20 mouse cellular contexts compared by ENCODE assay signal in the genomic region with DNA sequence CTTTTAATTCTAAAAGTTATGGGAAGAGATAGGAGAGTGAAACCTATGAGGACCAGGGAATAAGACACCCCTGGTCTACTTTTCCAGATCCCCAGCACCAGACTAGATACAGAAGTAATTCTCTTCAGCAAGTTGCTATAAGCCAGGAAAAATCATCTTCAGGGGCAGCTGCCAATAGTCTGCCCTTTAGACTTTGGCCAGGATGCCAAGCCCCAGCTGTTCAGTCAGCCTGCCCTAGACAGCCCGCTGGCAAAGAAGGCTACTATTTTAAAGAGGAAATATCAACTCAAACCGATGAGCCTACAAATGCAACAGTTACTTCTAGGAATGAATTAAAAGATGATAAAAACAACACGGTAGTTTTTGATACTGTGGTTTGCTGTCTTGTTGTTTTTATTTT.
A peak's percentile ranks its signal among the peaks of the same experiment; 100 is the strongest.
DNase-seq lines count a peak whose midpoint lies in the region; ATAC-seq and TF ChIP-seq lines count a peak whose summit lies in the region.
"Had no signal": no experiment of that assay in that cellular context is flagged by ENCODE, and none has a peak within 500 bp of the region (broad histone marks: within the 10 kb centered on the region; RNA-seq: fewer than 3 reads in every experiment).

No protein-coding gene starts in this region.

- H3K4me1 ChIP-seq in hindbrain, embryonic 16.5 days (ENCODE audit: control insufficient read depth, insufficient read depth, low read depth, low read length), result no peaks in the 10 kb centered on the region
- H3K4me1 ChIP-seq in hindbrain, embryonic 14.5 days (replicated peaks; ENCODE audit: control insufficient read depth, insufficient read depth, low read length), result no peaks in the 10 kb centered on the region
- H3K4me1 ChIP-seq in liver, adult 2 months (ENCODE audit: control insufficient read depth, insufficient read depth, low read length), result no peaks in the 10 kb centered on the region
- H3K4me1 ChIP-seq in liver, embryonic 12.5 days, result no peaks in the 10 kb centered on the region
- H3K4me1 ChIP-seq in midbrain, embryonic 14.5 days (ENCODE audit: control insufficient read depth, insufficient read depth, low read length), result no peaks in the 10 kb centered on the region
- H3K4me1 ChIP-seq: heart, embryonic 10.5 days; hindbrain, embryonic 12.5 days; limb, embryonic 10.5 days; megakaryocyte, embryonic 14.5 days; midbrain, embryonic 15.5 days had no signal

- TF ChIP-seq CTCF in liver, adult 2 months (IDR thresholded peaks at IDR 0.05; ENCODE audit: low read depth, low read length), result no peak

- H3K4me2 ChIP-seq in hindbrain, embryonic 16.5 days (ENCODE audit: low read length), result no peak overlapping the region
- H3K4me2 ChIP-seq in hindbrain, embryonic 14.5 days (replicated peaks), result no peak overlapping the region
- H3K4me2 ChIP-seq in liver, embryonic 12.5 days, result no peak overlapping the region
- no peak overlapping the region for H3K4me2 ChIP-seq in midbrain, embryonic 14.5 days (ENCODE audit: low read length)
- H3K4me2 ChIP-seq: hindbrain, embryonic 12.5 days; liver, embryonic 11.5 days; midbrain, embryonic 15.5 days had no signal

- H3K27ac ChIP-seq in hindbrain, embryonic 16.5 days (ENCODE audit: low read depth, low read length), result no peak overlapping the region
- H3K27ac ChIP-seq in hindbrain, embryonic 14.5 days, result no peak overlapping the region
- H3K27ac ChIP-seq in liver, adult 2 months (replicated peaks; ENCODE audit: insufficient read depth, low read depth, low read length), result no peak overlapping the region
- no peak overlapping the region for H3K27ac ChIP-seq in liver, embryonic 12.5 days
- H3K27ac ChIP-seq in midbrain, embryonic 14.5 days (replicated peaks; ENCODE audit: low read depth, low read length), result no peak overlapping the region
- H3K27ac ChIP-seq: heart, embryonic 10.5 days; hindbrain, embryonic 12.5 days; limb, embryonic 10.5 days; midbrain, embryonic 15.5 days had no signal

- peak; percentile 74; the same call in 1 of the 2 replicates for ATAC-seq in hindbrain, embryonic 16.5 days
- no peak for ATAC-seq in hindbrain, embryonic 14.5 days (ENCODE audit: low FRiP score)
- ATAC-seq in liver, embryonic 12.5 days, result no peak
- no peak for ATAC-seq in midbrain, embryonic 14.5 days (ENCODE audit: low FRiP score, low TSS enrichment)
- ATAC-seq: CD4-positive, CD25-positive, alpha-beta regulatory T cell, adult 4 months; intestine, embryonic 16.5 days; midbrain, embryonic 15.5 days; Patski had no signal

- peak; percentile 82 to 89 for DNase-seq in cerebellum, postnatal 10 days
- DNase-seq in cerebellum, adult 9-10 months, result no peak
- DNase-seq in hindbrain, embryonic 14.5 days (ENCODE audit: low spot score), result no peak
- DNase-seq in liver, adult 2 months (ENCODE audit: extremely low read depth, low read depth, low spot score), result peak; percentile 38
- peak; percentile 5 for DNase-seq in skeletal muscle tissue, adult 2 months (ENCODE audit: low read depth, low spot score)
- no peak for DNase-seq in midbrain, embryonic 14.5 days
- DNase-seq: adrenal gland, postnatal 10 days; cerebellum, adult 9-11 months; lung, adult 2 months had no signal

- H3K36me3 ChIP-seq in hindbrain, embryonic 16.5 days (ENCODE audit: control insufficient read depth, insufficient read depth, low read length), result no peaks in the 10 kb centered on the region
- H3K36me3 ChIP-seq in hindbrain, embryonic 14.5 days (replicated peaks; ENCODE audit: control insufficient read depth, insufficient read depth), result no peaks in the 10 kb centered on the region
- no peaks in the 10 kb centered on the region for H3K36me3 ChIP-seq in liver, adult 2 months (ENCODE audit: control insufficient read depth, insufficient read depth, low read length)
- no peaks in the 10 kb centered on the region for H3K36me3 ChIP-seq in liver, embryonic 12.5 days
- no peaks in the 10 kb centered on the region for H3K36me3 ChIP-seq in midbrain, embryonic 14.5 days (ENCODE audit: control insufficient read depth, insufficient read depth, low read length)
- H3K36me3 ChIP-seq: heart, embryonic 10.5 days; hindbrain, embryonic 12.5 days; limb, embryonic 10.5 days; midbrain, embryonic 15.5 days had no signal

- H3K79me2 ChIP-seq in liver, adult 2 months (ENCODE audit: control insufficient read depth, insufficient read depth, low read length), result no peaks in the 10 kb centered on the region

- H3K4me3 ChIP-seq in hindbrain, embryonic 16.5 days (ENCODE audit: low read length), result no peak overlapping the region
- no peak overlapping the region for H3K4me3 ChIP-seq in hindbrain, embryonic 14.5 days (replicated peaks; ENCODE audit: low read length)
- no peak overlapping the region for H3K4me3 ChIP-seq in liver, adult 2 months (ENCODE audit: insufficient read depth, low read depth, low read length)
- H3K4me3 ChIP-seq in liver, embryonic 12.5 days, result no peak overlapping the region
- H3K4me3 ChIP-seq in midbrain, embryonic 14.5 days (replicated peaks; ENCODE audit: low read depth, low read length), result no peak overlapping the region
- H3K4me3 ChIP-seq: heart, embryonic 10.5 days; hindbrain, embryonic 12.5 days; limb, embryonic 10.5 days; megakaryocyte, embryonic 14.5 days; midbrain, embryonic 15.5 days had no signal

- no peaks in the 10 kb centered on the region for H3K27me3 ChIP-seq in hindbrain, embryonic 16.5 days (replicated peaks; ENCODE audit: control insufficient read depth, insufficient read depth, low read length)
- no peaks in the 10 kb centered on the region for H3K27me3 ChIP-seq in hindbrain, embryonic 14.5 days (ENCODE audit: control insufficient read depth, insufficient read depth, low read length)
- H3K27me3 ChIP-seq in liver, adult 2 months (ENCODE audit: control insufficient read depth, insufficient read depth, low read length), result no peaks in the 10 kb centered on the region
- H3K27me3 ChIP-seq in liver, embryonic 12.5 days (replicated peaks), result no peaks in the 10 kb centered on the region
- H3K27me3 ChIP-seq in midbrain, embryonic 14.5 days (ENCODE audit: control insufficient read depth, insufficient read depth, low read length), result no peaks in the 10 kb centered on the region
- H3K27me3 ChIP-seq: hindbrain, embryonic 12.5 days; megakaryocyte, embryonic 14.5 days; midbrain, embryonic 15.5 days; Patski had no signal

- H3K9me3 ChIP-seq in hindbrain, embryonic 16.5 days (ENCODE audit: control insufficient read depth, low read length), result no peaks in the 10 kb centered on the region
- H3K9me3 ChIP-seq in hindbrain, embryonic 14.5 days (ENCODE audit: control insufficient read depth, low read length), result no peaks in the 10 kb centered on the region
- H3K9me3 ChIP-seq in liver, embryonic 12.5 days (replicated peaks), result no peaks in the 10 kb centered on the region
- no peaks in the 10 kb centered on the region for H3K9me3 ChIP-seq in midbrain, embryonic 14.5 days (ENCODE audit: control insufficient read depth, low read length)
- H3K9me3 ChIP-seq: heart, embryonic 10.5 days; hindbrain, embryonic 12.5 days; limb, embryonic 10.5 days; megakaryocyte, embryonic 14.5 days; midbrain, embryonic 15.5 days had no signal

- no peak overlapping the region for H3K9ac ChIP-seq in hindbrain, embryonic 16.5 days (ENCODE audit: low read depth, low read length)
- H3K9ac ChIP-seq in hindbrain, embryonic 14.5 days, result no peak overlapping the region
- H3K9ac ChIP-seq in liver, adult 2 months (ENCODE audit: low read depth, low read length), result no peak overlapping the region
- H3K9ac ChIP-seq in liver, embryonic 12.5 days, result no peak overlapping the region
- H3K9ac ChIP-seq in midbrain, embryonic 14.5 days (replicated peaks; ENCODE audit: low read length), result no peak overlapping the region
- H3K9ac ChIP-seq: hindbrain, embryonic 12.5 days; midbrain, embryonic 15.5 days had no signal

- WGBS in hindbrain, embryonic 16.5 days, result 68% methylated on average over 3 of the region's 3 CpGs
- 92% methylated on average over 3 of the region's 3 CpGs for WGBS in hindbrain, embryonic 14.5 days
- 61% methylated on average over 3 of the region's 3 CpGs for WGBS in liver, adult 2 months
- 61% methylated on average over 3 of the region's 3 CpGs for WGBS in liver, embryonic 12.5 days (ENCODE audit: insufficient replicate concordance)
- 87% methylated on average over 3 of the region's 3 CpGs for WGBS in midbrain, embryonic 14.5 days

- TF ChIP-seq POLR2A in liver, adult 2 months (IDR thresholded peaks at IDR 0.05; ENCODE audit: extremely low read depth, insufficient read depth, low read length), result no peak

Comparison
In these comparisons a context has a peak if more than half of its experiments do, and no peak if none do; other contexts are left out.
1. DNase-seq: peak in cerebellum, postnatal 10 days (2 of 2), liver, adult 2 months (single experiment) and skeletal muscle tissue, adult 2 months (single experiment); none in cerebellum, adult 9-10 months (single experiment), hindbrain, embryonic 14.5 days (single experiment) and midbrain, embryonic 14.5 days (single experiment).